In genomic region chr1:171111781-171112575, GRCm38 (mm10) we compare ENCODE assay signal across 9 mouse cellular contexts. TPM values are rescaled to one million over a fixed set of nuclear protein-coding genes. Genes with fewer than 3 reads are reported as not detected.
A peak's percentile ranks its signal among the peaks of the same experiment; 100 is the strongest.
DNase-seq lines count a peak whose midpoint lies in the region; ATAC-seq and TF ChIP-seq lines count a peak whose summit lies in the region.
"Had no signal": no experiment of that assay in that cellular context is flagged by ENCODE, and none has a peak within 500 bp of the region (broad histone marks: within the 10 kb centered on the region; RNA-seq: fewer than 3 reads in every experiment).

No protein-coding gene starts in this region.

- peak; percentile 67 for DNase-seq in R1 (ENCODE audit: low read depth, low spot score)
- peak; percentile 40 to 46 for DNase-seq in cerebellum, adult 2 months
- DNase-seq in forelimb bud, embryonic 11.5 days (ENCODE audit: low read depth, low spot score) = peak; percentile 61
- peak; percentile 15 to 36 for DNase-seq in layer of hippocampus, postnatal 25 days (ENCODE audit: extremely low spot score in 1 of 2, low spot score in 1 of 2)
- DNase-seq in lung, postnatal 25 days (ENCODE audit: low spot score) = peak; percentile 26
- peak; percentile 61 for DNase-seq in right cerebral cortex, postnatal 10 days (ENCODE audit: low spot score in 2 of 2)
- DNase-seq in B cell, adult 2 months = no peak

- no peaks in the 10 kb centered on the region for H3K36me3 ChIP-seq in hindbrain, embryonic 13.5 days

- no peak for ATAC-seq in hindbrain, embryonic 13.5 days (ENCODE audit: low FRiP score)

- peak overlapping the region; percentile 56 for H3K9ac ChIP-seq in hindbrain, embryonic 13.5 days

- no peaks in the 10 kb centered on the region for H3K9me3 ChIP-seq in hindbrain, embryonic 13.5 days

- no peaks in the 10 kb centered on the region for H3K4me1 ChIP-seq in cerebellum, adult 2 months (ENCODE audit: control insufficient read depth, insufficient read depth, low read length)
- peaks cover 29% of the 10 kb centered on the region for H3K4me1 ChIP-seq in hindbrain, embryonic 13.5 days (replicated peaks)

- no peak overlapping the region for H3K27ac ChIP-seq in cerebellum, adult 2 months (ENCODE audit: insufficient read depth, low read length)
- peak overlapping the region; percentile 62 for H3K27ac ChIP-seq in hindbrain, embryonic 13.5 days

- 3% methylated on average over 15 of the region's 15 CpGs for WGBS in cerebellum, adult 2 months
- WGBS in hindbrain, embryonic 13.5 days = 2% methylated on average over 15 of the region's 15 CpGs

- peak overlapping the region; percentile 80 for H3K4me3 ChIP-seq in cerebellum, adult 2 months (replicated peaks; ENCODE audit: insufficient read depth, low read depth, low read length)
- peak overlapping the region; percentile 51 for H3K4me3 ChIP-seq in hindbrain, embryonic 13.5 days

- peak overlapping the region; percentile 76 for H3K4me2 ChIP-seq in hindbrain, embryonic 13.5 days

- TF ChIP-seq POLR2A in cerebellum, adult 2 months (IDR thresholded peaks at IDR 0.05; ENCODE audit: borderline replicate concordance, insufficient read depth, low read length) = no peak

- H3K27me3 ChIP-seq in cerebellum, adult 2 months (ENCODE audit: control insufficient read depth, insufficient read depth, low read length) = no peaks in the 10 kb centered on the region
- H3K27me3 ChIP-seq in hindbrain, embryonic 13.5 days = no peaks in the 10 kb centered on the region

- no peak for TF ChIP-seq CTCF in cerebellum, adult 2 months (IDR thresholded peaks at IDR 0.05; ENCODE audit: borderline replicate concordance, insufficient read depth, low read depth, low read length)

RNA-seq across cellular contexts. Expression of gene Cfap126, which starts 1.7 kb away (rescaled TPM):
- polyA plus RNA-seq in cerebellum, adult 2 months (2012; rRNA removed) = 5.6 and 8.0 TPM in 2 replicates
- 9.4 and 18.4 TPM in 2 replicates for polyA plus RNA-seq in hindbrain, embryonic 13.5 days (2015; fragmentation: Nextera tagmentation; extraction: Ambion mirVana)
- total RNA-seq in layer of hippocampus, postnatal 25 days (2021) = 1 to 10 TPM in 1 of 2 experiments, under 1 TPM in 1; 0.52 to 1.5 TPM

RNA-seq across cellular contexts. Expression of gene Sdhc, which starts 38.4 kb away (rescaled TPM):
- polyA plus RNA-seq in cerebellum, adult 2 months (2012; rRNA removed) = 302 and 305 TPM in 2 replicates
- polyA plus RNA-seq in hindbrain, embryonic 13.5 days (2015; fragmentation: Nextera tagmentation; extraction: Ambion mirVana) = 256 and 259 TPM in 2 replicates
- total RNA-seq in layer of hippocampus, postnatal 25 days (2021) = 100 to 1,000 TPM; 204 to 220 TPM

RNA-seq across cellular contexts. Expression of gene Mpz, which starts 38.5 kb away (rescaled TPM):
- 0.16 and 0.34 TPM in 2 replicates for polyA plus RNA-seq in cerebellum, adult 2 months (2012; rRNA removed)
- 4.9 and 7.9 TPM in 2 replicates for polyA plus RNA-seq in hindbrain, embryonic 13.5 days (2015; fragmentation: Nextera tagmentation; extraction: Ambion mirVana)
- not detected for total RNA-seq in layer of hippocampus, postnatal 25 days (2021)
- total RNA-seq: layer of hippocampus, postnatal 36 days had no signal

RNA-seq across cellular contexts. Expression of gene Fcgr3, which starts 47.2 kb away (rescaled TPM):
- 5.2 and 6.0 TPM in 2 replicates for polyA plus RNA-seq in cerebellum, adult 2 months (2012; rRNA removed)
- 8.1 and 10.0 TPM in 2 replicates for polyA plus RNA-seq in hindbrain, embryonic 13.5 days (2015; fragmentation: Nextera tagmentation; extraction: Ambion mirVana)
- 10 to 100 TPM; 12.1 to 14.0 TPM for total RNA-seq in layer of hippocampus, postnatal 25 days (2021)

Comparison
In these comparisons a context has a peak if more than half of its experiments do, and no peak if none do; other contexts are left out.
1. DNase-seq: peak in R1 (single experiment), cerebellum, adult 2 months (2 of 2), forelimb bud, embryonic 11.5 days (single experiment), layer of hippocampus, postnatal 25 days (2 of 2), lung, postnatal 25 days (single experiment) and right cerebral cortex, postnatal 10 days (2 of 2); none in B cell, adult 2 months (0 of 2).